Mouse (Mus musculus): ENCODE results near the gene Rasal2. TPM values are rescaled to one million over a fixed set of nuclear protein-coding genes. Genes with fewer than 3 reads are reported as not detected.

Rasal2 gene
- total RNA-seq, 2 experiments from 2014 or later: 81.5 to 81.6 TPM

Other genes starting within 250 kb of the Rasal2 start
- 1 to 10 TPM; 6.0 to 6.3 TPM for gene Cryzl2, start 46.0 kb upstream of the Rasal2 start, total RNA-seq (2021)
- 1 to 10 TPM; 1.4 to 1.8 TPM for gene Sec16b, start 94.1 kb upstream of the Rasal2 start, total RNA-seq (2021)